Mouse (Mus musculus) megakaryocyte, embryonic 14.5 days (primary cell): ENCODE measurements around the gene Zbed6.

Experiments used
- FLI1 ChIP-seq: IDR thresholded peaks from 2 replicates; pipeline ENCODE4 v1.6.1; 2012; ENCODE audit warnings: low read length, inconsistent platforms, mixed read lengths
- GATA1 ChIP-seq: IDR thresholded peaks from 3 replicates; pipeline ENCODE4 v1.6.1; 2012; ENCODE audit warnings: mixed read lengths, low read length, inconsistent platforms, borderline replicate concordance

GRCm38 (mm10) chr1:133667721-133668120 is 7.0 kb upstream of the Zbed6 start:
- no peak for TF ChIP-seq GATA1
- no peak for TF ChIP-seq FLI1
